Mouse (Mus musculus) gastrocnemius, postnatal 4 days (tissue): Measurements from ENCODE around the gene Prr5. TPM values are rescaled to one million over a fixed set of nuclear protein-coding genes. Genes with fewer than 3 reads are reported as not detected.
A peak's percentile ranks its signal among the peaks of the same experiment; 100 is the strongest.

ENCODE experiments used
- DNase-seq, 2 experiments: peaks; one replicate each; pipeline ENCODE4 v3.0.0; 2021 to 2022; ENCODE audit warnings: low spot score in 2 of 2, mixed read lengths in 2 of 2
- total RNA-seq, 2 experiments: library from RNA; stranded (reverse); gene quantifications; 2 replicates each; pipeline ENCODE4 v1.2.3; 2021

The Prr5 gene
- total RNA-seq, 2 experiments from 2014 or later = 22.8 to 24.6 TPM

DNA sequence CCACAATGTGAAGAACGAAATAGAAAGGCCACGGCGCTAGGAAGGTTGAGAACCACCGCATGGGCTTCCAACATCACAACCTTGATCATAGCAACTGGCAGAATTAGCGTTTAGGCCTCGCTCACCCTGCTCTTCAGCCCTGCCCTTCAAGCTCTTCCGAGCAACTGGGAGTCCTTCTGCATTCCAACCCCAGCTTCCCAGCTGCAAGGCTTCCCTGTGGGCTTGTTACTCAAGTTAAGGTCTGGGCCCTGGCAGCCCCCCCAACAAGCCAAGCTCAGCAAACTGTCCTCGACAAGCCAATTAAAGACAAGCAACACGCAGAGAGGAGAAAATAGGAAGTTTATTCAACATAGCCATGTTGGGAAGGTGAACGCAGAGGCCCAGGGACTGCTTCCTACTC lies 14.4 kb upstream of the Prr5 start:
- DNase-seq = peak in 1 of 2 experiments; percentile 37

DNA sequence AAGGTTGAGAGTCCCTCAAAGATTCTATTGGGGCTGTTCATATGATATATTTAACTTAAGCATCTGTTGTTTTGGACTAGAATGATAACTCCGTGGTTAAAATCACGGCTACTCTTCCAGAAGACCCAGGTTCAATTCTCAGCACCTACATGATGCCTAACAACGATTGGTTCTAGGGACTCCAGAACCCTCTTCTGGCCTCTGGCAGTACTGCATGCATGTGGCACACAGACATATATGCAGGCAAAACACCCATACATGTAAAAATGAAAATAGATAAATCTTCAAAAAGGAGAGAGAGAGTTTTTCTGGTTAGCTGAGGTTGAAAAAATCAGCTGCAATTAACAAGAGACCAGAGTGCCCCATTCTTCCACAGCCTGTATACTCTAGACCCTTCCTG lies 12.7 kb upstream of the Prr5 start:
- no peak for DNase-seq

DNA sequence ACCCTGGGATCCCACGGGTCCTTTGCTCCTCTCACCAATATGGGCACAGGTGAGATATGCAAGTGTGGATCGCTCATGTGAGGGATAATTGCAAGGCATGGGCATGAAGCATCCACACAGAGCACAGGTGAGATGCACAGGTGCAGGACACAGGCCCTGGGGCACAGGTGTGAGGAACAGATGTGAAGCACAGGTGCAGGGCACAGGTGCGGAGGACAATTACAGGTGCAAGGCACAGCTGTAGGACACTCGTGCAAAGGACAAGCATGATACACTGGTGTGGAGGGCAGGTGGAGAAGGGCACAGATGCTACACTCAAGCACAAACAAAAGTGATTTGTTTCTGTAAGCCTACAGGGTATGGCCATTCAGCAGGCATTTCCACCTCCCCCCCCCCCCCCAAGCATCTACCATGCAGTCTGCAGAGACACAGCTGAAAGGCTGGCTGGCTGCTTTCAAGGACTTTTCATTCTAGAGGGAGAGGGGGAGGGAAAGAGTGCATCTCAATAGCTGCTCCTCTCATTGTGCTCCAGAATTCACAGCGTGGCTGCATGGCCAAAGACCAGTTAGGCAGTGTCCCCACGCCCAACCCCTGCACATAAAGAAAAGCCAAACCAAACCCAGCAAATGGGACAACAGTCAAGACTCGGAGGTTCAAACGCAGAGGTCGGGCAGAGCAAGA lies 11.9 kb upstream of the Prr5 start:
- no peak for DNase-seq

DNA sequence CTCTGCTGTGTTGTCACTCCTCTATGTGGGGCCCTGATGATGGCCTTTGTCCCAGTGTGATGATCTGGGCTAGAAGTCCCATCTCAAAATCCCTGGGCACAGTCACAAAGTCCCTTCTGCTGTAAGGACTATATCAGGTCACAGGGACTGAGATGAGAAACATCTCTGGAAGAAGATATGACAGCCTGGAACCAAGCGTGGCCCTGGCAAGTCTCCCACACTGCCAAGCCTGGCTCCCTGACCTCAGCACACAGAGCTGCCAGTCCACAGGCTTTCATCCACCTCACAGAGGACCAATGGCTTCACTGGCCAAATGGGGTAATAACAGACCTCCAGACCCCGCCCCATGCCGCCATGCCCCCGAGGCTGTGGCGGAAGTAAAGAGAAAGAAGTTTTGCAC lies 10.8 kb upstream of the Prr5 start:
- peak in 1 of 2 experiments; percentile 31 for DNase-seq

DNA sequence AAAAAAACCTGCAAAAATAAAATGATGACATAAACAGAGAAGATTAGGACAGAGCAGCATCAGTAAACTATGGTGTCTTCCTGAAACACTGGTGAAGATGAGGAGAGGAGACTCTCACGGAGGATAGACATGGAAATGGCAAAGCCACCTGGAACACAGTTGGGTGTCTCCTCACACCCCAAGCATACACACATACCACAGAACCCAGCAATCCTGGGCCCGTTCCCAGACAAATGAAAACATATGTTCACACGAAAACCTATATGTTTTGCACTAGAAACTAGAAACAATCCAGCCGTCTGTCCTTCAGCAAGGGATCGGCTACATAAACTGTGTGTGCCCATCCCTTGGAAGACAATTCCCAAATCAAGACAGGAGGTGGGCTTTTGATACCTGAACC lies 9.6 kb upstream of the Prr5 start:
- no peak for DNase-seq

DNA sequence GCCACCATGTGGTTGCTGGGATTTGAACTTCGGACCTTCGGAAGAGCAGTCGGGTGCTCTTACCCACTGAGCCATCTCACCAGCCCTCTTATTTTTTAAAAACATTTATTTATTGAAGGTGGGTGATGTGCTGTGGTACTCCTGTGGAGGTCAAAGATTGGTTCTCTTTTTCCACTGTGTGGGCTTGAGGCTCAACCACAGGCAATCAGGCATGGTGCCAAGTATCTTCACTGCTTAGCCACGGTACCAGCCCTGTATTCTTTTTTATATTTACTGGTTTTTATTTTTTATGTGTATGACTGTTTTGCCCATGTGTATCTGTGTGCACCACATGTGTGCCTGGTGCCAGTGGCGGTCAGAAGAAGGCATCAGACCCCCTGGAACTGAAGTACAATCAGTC lies 8.1 kb upstream of the Prr5 start:
- DNase-seq = no peak

DNA sequence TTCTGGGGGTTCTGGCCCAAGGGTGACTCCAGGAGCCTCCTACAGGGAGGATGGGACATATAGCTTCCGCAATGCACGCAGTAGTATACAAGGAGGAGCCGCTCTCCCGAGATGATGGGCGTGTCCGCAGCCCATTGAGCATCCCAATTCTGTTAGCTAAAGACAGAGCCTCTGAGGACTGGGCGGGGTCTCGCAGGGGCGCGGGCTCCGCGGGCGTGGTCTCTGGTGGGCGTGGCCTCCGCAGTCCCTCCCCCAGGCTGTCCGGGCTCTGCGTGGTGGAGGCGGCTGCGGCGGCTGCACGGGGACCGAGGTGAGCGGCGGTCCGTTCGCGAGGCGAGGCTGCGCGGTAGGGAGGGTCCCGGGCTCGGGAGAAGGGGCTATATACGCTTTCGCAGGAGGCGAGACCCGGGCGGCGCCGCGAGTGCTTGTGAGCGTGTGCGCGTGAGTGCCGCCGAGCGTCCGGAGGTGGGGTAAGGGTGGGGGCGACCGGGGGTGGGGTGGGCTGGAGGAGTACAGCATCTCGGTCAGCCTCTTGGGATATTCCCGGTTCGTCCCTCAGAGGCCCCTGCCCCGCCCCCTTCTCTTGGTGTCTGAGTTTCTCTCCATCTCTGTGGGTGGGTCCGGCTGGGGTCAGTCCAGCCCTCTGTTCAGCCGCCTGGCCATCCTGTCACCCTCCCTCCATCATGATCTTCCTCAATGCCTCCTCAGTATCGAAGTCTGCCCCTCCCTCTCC lies 6.3 kb upstream of the Prr5 start:
- DNase-seq = peak; percentile 67 to 79

DNA sequence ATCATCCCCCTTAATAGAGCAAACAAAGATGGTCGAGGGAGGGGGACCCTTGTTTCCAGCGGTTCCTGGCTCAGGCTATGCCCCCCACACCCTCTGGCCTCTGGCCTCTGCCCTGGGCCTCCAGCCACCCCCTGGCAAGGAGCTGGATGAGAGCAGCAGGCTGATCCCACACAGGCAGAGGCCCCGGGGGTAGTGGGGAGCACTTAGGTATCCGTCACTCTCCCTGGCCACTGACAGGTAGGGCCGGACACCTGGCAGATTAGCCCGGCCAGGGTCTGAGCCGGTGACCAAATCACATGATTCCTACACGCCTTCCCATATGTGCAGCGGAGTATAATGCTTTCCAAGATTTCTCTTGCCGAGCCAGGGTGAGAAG lies 5.7 kb upstream of the Prr5 start:
- DNase-seq = no peak

DNA sequence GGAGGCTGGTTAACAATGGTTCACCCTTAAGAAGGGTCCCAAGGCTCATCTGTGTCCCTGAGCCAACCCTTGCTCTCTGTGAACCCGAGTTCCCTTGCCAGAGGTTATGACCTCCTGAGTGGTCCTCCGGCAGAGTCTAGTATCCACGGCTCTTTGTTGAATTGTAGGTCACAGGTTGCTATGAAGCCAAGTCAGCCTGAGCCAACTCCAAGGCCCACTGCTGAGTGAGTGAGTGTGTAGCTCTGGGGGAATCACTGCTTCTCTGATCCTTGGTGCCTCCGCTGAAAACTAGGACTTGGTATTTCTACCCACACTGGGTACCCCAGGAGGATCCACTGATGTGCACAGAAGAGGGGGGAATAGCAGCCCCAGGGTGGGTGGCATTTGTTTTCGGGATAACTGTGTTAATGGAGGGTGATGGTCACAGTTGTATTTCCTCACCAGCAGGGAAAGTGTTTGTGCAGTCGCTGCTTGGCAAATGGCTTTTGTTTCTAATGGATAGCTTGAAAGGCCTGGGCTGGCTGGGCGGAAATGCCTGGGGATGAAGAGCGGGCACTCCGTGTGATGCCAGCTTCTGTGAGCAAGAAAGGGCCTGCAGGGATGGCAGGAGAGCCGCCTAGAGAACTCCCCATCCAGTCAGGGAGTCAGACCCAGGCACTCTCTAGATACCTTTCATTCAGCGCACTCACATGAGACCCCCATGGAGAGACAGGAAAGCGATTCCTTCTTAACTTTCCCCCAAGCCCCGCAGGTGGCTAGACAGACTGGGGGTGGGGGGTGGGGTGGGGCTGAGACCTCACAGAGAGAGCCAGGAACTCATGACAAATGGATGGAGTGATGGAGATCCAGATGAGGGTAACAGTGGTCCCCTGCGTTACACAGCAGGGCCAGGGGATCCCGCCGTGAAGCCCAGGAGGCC lies 4.6 kb upstream of the Prr5 start:
- DNase-seq = no peak

DNA sequence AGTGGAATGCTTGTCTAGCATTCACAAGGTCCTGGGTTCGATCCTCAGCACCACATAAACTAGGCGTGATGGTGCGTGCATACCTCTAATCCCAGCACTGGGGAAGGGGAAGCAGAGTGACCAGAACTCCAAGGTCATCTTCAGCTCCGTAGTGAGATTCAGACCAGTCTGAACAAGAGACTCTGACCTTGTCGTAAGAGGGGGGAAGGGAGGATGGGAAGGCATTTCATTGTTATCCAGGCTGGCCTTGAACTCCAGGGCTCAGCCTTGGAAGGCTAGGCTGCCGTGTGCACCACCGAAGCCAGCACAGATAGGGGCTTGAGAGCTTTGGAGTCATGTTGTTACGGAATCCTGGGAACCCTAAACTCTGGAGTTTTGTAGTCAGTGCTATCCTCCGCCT lies 3.8 kb upstream of the Prr5 start:
- DNase-seq = no peak

DNA sequence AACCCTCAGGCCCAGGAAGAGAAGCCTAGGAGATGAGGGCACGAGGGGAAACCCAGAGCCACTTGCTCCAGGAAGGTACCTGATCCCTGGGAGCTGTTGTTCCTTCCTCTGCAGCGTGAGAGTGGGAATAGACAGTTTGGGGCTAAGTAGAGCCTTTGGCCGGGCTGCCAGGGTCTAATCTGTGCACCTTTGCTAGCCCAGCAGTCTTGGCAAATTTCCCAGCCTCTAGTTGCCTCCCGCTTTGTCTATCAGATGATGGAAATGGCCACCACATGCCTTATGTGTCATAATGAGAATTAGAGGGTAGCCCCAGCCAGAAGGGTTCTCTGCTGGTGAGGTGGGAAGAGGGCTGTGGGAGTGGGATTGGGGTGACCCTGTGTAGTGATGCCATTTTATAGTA lies 3.4 kb upstream of the Prr5 start:
- DNase-seq = no peak

DNA sequence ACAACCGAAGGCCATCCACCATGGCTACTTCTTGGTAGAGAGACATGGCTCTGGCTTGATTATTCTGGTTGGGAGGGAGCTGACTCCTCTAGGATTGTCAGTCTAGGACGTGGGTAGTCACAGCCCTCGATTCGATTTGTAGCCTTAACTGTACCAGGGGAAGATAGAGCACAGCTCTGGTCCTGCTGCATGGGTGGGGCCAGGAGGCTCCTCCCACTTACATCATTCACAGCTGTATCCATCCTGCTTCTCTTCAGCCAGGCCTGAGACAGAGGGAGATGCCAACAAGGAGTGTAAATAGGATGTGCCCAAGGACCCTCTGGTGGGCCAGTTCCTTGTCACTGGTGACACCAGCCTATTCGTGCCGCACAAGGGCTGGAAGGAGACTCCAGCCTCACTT lies 1.8 kb upstream of the Prr5 start:
- no peak for DNase-seq

DNA sequence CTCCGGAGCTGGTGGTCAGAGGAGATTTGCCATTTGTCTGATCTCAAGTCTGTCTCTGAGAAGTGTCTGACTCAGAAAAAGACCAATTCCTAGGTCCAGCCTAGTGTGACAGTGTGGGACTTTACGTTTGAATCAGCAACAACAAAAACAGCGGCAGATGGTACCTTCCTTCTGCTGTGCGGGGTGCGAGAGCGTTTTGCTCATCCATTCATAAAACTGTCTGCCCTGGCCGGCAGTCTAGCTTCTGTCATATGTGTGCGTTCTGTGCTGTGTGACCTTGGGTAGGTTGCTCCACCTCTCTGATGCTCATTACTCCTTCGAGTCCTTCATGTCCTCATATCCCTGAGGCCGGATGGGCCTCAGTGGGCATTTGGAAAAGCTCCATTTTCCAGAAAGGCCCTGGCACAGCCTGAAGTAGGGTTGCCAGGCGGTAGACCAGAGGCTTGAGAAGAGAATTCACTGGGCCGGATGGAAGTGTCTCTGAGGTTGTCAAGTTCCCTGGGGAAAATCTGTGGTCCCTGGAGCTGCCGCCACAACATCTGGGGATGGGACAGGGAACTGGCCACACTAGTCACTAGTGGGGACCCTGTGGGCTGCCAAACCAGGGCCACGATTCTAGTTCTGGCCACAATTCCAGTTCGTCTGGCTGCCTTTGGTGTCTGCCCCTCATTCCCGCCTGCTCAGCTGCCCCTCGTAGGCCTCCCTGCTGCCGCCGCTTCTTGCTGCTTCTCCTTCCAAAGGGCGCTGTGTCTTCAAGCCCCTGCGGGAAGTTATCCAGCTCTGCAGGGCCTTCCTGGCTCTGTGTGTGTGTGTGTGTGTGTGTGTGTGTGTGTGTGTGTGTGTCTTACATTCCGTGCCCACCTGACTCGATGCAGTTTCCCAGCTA lies 594 bp downstream of the Prr5 start:
- no peak for DNase-seq

DNA sequence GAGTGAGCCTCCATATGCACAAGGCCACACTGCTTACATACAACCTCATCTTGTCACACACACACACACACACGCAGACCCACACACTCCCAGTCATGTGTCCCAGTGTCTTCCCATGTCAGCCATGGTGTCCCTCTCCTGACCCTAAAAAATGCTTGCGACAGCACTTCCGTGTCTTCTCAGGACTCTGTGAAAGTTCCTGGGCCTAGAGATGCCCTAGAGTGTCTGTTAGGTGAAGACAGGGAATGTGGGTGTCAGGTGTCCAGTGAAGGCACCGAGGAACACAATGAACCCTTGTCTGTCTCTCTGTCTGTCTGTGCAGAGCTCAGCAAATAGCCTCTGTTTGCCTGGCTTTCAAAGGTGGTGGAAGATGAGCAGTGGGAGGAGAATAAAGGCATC lies 1.2 kb downstream of the Prr5 start:
- no peak for DNase-seq

DNA sequence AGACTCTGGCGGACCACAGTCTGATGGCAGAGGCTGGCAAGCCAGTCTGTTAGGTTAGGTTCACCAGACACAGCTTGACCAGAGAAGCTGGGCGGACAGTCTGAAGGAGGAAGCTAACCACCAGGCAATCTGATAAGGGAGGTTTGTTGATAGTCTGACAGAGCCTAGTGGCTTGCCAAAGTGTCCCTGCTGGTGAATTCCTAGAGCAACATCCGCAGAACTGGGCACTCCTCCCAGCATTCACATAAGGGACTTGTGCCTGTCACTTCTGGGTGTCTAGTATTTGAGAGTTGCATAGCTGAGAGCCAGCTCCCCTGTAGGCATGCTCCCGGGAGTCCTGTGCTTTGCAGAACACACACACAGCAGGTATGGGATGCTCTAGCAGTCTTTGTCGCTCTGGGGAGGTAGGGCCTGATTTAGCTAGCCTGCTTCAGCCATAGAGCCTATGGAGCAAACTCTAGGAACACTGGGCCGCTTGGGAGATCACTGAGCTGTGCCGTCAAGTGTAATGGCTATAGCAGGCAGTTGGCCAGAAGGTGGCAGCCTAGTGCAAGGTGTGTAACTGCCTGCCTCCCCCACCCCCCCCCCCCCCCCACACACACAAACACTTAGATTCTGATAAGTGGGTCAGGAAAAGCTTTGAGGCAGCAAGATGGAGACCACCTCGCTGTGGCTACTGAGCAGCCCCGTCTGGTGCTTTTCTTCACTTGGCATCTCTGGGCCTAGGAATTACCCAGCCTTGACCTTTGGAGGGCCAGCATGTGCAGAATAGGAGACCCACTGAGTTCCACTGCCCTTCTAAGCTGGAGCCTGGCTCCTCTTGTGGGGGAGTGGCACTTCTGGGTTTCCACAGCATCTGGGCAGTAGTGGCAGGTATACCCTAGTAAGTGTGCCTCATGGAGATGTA lies 2.2 kb downstream of the Prr5 start:
- DNase-seq = peak in 1 of 2 experiments; percentile 46

DNA sequence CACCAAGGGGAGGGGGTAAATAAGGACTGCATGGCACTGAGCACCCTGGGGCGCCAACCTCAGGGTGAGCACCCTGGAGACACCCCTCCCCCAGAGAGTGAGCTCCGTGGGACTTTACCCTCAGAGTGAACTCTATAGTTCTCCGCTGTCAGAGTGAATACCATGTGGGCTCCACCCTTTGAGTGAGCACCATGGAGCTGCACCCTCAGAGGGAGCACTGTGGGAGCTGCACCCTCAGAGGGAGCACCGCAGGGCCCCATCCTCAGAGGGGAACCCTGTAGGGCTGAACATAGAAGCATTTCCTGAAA lies 2.8 kb downstream of the Prr5 start:
- DNase-seq = no peak

DNA sequence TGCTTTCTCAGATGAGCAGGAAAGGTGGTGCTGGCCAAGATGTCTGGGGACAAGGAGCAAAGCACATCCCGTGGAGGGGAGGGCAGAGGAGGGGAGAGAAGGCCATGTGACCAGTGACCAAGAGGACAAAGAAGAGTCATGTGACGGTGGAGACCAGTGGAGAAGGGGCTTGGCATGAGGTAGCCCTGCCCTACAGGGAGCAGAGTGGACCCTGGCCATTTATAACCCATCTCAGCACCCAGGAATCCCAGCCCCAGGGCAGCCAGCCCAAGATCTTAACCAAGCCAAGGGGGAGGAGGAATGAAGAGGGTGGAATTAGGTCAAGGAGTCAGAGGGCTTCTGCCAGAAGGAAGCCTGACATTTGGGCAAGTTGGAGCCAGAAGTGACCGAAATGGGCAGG lies 3.2 kb downstream of the Prr5 start:
- no peak for DNase-seq

DNA sequence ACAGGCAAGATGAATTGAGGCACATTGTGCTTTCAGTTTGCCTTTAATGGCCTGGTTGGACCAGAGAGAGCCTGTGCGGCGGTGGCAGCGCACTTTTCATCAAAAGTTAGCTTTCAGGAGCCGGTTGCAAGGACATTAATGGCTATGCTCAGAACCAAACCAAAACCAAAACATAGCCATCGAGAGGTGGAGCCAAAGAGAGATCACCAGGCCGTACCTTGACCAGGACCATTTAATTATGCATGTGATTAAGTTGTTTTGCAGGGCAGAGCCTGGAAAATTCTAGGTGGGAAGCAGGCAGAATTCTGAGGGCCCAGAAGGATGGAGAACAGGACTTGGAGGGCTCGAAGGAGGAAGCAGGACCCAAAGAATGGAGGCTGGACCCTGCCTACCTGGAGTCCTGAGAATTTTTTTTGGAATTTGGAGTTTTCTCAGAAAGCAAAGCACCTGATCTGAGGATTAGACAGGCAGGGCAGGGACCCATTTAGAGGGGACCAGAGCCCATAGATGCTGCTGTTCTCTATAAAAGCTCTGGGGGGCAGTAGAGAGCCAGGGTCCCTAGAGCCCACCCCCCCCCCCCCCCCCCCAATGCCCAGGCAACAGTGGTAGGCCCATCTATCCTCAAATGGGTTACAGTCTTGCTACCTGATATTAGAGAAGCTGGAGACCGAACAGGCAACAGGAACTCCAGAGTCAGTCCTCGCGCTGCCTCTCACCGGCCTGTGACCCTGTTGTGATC lies 5.1 kb downstream of the Prr5 start:
- DNase-seq = no peak

DNA sequence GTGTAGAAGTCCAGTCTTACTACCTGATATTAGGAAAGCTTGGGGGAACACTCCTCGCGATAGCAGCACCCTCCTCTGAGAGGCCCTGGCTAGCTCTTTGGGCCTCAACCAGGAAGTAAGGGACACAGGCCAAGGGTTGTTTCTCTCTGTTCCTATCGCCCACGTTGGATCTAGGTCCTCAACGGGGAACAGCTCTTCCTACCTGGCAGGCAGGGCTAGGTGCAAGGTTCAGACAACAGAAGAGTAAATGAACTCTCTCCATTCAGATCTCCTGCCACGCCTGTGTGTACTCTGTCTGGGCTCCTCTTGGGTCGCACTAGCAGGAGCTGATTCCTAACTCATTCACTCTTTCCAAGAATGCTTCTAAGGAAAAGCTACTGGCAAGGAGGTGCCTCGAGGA lies 5.9 kb downstream of the Prr5 start:
- DNase-seq = no peak
